Mouse (Mus musculus) hindbrain, embryonic 10.5 days (tissue): Measurements from ENCODE around the gene Tmem120b. TPM values are rescaled to one million over a fixed set of nuclear protein-coding genes. Genes with fewer than 3 reads are reported as not detected.

Experiments used
- DNase-seq: peaks from one replicate; pipeline ENCODE4 v3.0.0-alpha.2; 2017; ENCODE audit warnings: low spot score
- H3K27ac ChIP-seq: fragments of 300-500 bp; sonication (generic); 2 replicates; pipeline ENCODE4 v1.5.1; 2016; ENCODE audit warnings: mild to moderate bottlenecking, moderate library complexity
- H3K27me3 ChIP-seq: fragments of 300-500 bp; sonication (generic); 2 replicates; pipeline ENCODE4 v1.6.1; 2016; ENCODE audit warnings: mild to moderate bottlenecking; ENCODE audit not compliant: poor library complexity, insufficient read depth, severe bottlenecking
- H3K36me3 ChIP-seq: fragments of 300-500 bp; sonication (generic); 2 replicates; pipeline ENCODE4 v1.6.1; 2016; ENCODE audit warnings: mild to moderate bottlenecking, moderate library complexity
- H3K4me1 ChIP-seq: fragments of 300-500 bp; sonication (generic); replicated peaks from 2 replicates; pipeline ENCODE4 v1.6.1; 2016; ENCODE audit warnings: mild to moderate bottlenecking
- H3K4me3 ChIP-seq: fragments of 300-500 bp; sonication (generic); 2 replicates; pipeline ENCODE4 v1.5.1; 2016; ENCODE audit warnings: mild to moderate bottlenecking, moderate library complexity
- H3K9me3 ChIP-seq: fragments of 300-500 bp; sonication (generic); 2 replicates; pipeline ENCODE4 v1.6.1; 2016; ENCODE audit warnings: mild to moderate bottlenecking, moderate library complexity
- WGBS: fragments of 180-500 bp; shearing (Covaris S2); methylation state at CpG from one replicate; pipeline ENCODE4 v1.1.7; 2016; 5-methylcytosine and 5-hydroxymethylcytosine counted together
- polyA plus RNA-seq: library from polyadenylated mRNA; unstranded; fragments of >200 nt; fragmentation: Nextera tagmentation; extraction: Ambion mirVana; gene quantifications from 2 replicates; pipeline ENCODE4 v1.2.1, GENCODE M21; 2016

The Tmem120b gene
- polyA plus RNA-seq, 1 experiment from 2014 or later = 12.9 TPM

DNA sequence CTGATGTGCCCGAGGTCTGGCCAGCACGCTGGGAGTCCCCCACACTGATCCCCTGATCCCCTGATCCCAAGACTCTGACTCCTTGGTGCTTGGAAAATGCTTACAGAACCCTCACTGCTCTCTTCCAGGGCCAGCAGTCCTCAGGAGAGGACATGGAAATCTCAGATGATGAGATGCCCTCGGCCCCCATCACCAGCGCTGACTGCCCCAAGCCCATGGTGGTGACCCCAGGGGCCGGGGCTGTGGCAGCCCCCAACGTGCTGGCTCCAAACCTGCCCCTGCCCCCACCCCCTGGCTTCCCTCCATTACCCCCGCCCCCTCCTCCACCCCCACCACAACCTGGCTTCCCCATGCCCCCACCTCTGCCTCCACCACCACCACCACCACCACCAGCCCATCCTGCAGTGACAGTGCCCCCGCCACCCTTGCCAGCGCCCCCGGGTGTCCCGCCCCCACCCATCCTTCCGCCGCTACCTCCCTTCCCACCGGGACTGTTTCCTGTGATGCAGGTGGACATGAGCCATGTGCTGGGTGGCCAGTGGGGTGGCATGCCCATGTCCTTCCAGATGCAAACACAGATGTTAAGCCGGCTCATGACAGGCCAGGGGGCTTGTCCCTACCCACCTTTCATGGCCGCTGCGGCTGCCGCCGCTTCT is 83.6 kb downstream of the Tmem120b start:
- Histone ChIP-seq H3K4me3 (no peak overlapping the region; the same call in 1 of the 2 replicates), H3K27ac (no peak overlapping the region), H3K9me3 (no peaks in the 10 kb centered on the region), H3K4me1 (peaks cover 41% of the 10 kb centered on the region), H3K27me3 (no peaks in the 10 kb centered on the region), H3K36me3 (peaks cover 98% of the 10 kb centered on the region)
- DNase-seq = no peak
- 95% methylated on average over 19 of the region's 19 CpGs for WGBS

DNA sequence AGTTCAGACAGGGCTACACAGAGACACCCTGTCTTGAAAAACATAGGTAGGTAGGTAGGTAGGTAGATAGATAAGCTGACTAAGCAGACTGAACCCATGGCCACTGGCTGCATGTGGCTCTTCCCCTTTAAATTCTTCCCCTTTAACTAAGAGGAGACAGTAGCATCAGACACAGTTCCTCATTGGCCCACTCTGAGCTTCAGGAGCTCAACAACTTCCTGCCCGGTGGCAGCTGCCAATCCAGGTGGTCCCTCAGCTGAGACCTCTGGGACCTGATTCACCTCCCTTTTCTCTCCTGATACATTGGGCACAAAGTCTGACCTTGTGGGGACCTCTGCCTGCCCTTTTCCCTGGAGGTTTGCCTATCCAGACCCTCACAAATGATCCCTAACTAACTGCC is 84.7 kb downstream of the Tmem120b start:
- H3K4me3 ChIP-seq = no peak overlapping the region
- no peak overlapping the region for H3K27ac ChIP-seq
- H3K27me3 ChIP-seq = no peaks in the 10 kb centered on the region
- DNase-seq = no peak
- WGBS = 76% methylated on average over 1 of the region's 1 CpGs
- H3K4me1 ChIP-seq = peaks cover 40% of the 10 kb centered on the region
- H3K36me3 ChIP-seq = peaks cover 98% of the 10 kb centered on the region
- no peaks in the 10 kb centered on the region for H3K9me3 ChIP-seq

DNA sequence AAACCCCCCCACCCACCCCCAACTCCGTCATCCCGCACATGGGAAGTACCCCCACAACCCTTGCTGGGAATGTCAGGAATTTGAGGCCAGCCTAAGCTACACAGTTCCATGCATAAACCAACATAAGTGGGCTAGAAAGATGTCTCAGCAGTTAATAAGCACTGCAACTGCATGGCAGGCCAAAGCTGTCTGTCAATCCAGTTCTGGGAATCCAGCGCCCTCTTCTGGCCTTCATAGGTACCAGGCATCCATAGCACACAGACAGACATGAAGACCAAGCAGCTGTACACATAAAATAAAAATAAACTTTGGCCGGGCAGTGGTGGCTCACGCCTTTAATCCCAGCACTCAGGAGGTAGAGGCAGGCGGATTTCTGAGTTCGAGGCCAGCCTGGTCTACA is 87.2 kb downstream of the Tmem120b start:
- H3K4me3 ChIP-seq = no peak overlapping the region
- no peaks in the 10 kb centered on the region for H3K9me3 ChIP-seq
- H3K27ac ChIP-seq = no peak overlapping the region
- 61% methylated on average over 7 of the region's 7 CpGs for WGBS
- H3K36me3 ChIP-seq = peaks cover 98% of the 10 kb centered on the region
- DNase-seq = peak; percentile 67
- no peaks in the 10 kb centered on the region for H3K27me3 ChIP-seq
- H3K4me1 ChIP-seq = peaks cover 14% of the 10 kb centered on the region

DNA sequence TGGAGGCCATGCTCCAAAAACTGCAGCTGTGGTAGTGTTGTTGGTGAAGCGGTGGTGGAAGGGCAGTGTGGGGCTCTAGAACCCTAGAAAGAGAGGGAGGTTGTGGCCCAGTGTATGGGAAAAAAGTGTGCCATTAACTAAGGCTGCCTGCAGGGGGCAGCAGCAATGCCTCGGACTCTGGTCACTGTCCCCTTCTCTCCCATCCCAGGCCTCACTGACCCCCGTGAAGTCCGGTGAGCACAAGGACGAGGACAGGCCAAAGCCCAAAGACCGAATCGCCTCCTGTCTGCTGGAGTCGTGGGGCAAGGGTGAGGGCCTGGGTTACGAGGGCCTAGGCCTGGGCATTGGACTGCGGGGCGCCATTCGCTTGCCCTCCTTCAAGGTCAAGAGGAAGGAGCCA is 88.5 kb downstream of the Tmem120b start:
- Histone ChIP-seq H3K36me3 (peaks cover 98% of the 10 kb centered on the region), H3K27ac (no peak overlapping the region), H3K27me3 (no peaks in the 10 kb centered on the region), H3K4me3 (0 out of 2 replicates have a peak overlapping the region, but pooled peaks have one; percentile 3), H3K9me3 (no peaks in the 10 kb centered on the region), H3K4me1 (peaks cover under 1% of the 10 kb centered on the region; the same call in 1 of the 2 replicates)
- DNase-seq = no peak
- 83% methylated on average over 12 of the region's 12 CpGs for WGBS

DNA sequence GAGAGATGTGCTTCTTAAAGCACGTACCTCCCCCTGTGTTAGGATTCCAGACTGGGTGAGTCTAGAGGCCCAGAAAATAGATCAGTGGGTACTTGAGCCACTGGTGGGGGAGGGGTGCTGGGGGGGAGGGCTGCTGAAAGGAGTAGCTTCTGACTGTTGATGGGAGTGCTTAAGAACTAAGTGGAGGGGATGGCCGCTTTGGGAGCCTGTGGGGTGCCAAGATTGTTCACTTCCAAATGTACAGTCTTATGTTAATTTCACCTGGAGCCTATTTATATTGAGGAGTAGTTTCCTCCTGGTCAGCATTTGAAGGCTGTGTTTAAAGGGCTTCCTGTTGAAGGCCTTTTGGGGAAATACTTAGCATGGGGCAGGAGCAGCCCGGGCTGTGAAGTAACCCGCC is 89.8 kb downstream of the Tmem120b start:
- Histone ChIP-seq H3K36me3 (peaks cover 98% of the 10 kb centered on the region), H3K4me3 (no peak overlapping the region), H3K9me3 (no peaks in the 10 kb centered on the region), H3K4me1 (no peaks in the 10 kb centered on the region), H3K27me3 (no peaks in the 10 kb centered on the region), H3K27ac (no peak overlapping the region)
- 92% methylated on average over 4 of the region's 4 CpGs for WGBS
- no peak for DNase-seq

DNA sequence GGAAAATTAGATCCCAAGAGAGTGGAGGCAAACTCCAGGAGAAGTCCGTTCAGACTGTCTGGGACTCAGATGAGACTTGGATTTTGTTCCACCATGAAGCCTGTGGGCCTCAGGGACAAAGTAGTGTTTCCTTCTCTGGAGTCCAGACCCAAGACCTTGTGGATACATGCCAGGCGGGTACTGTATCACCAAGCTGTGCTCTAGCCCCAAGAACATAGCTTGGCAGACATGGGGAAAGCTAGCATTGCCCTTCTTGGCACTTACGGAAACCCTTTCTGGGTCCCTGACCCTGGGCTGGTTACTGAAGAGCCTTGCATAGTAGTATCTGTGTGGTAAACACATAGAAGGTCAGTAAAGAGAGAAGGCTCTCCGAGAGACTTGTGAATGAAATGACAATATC is 91.2 kb downstream of the Tmem120b start:
- Histone ChIP-seq H3K27me3 (no peaks in the 10 kb centered on the region), H3K9me3 (no peaks in the 10 kb centered on the region), H3K4me1 (no peaks in the 10 kb centered on the region), H3K4me3 (no peak overlapping the region), H3K36me3 (peaks cover 98% of the 10 kb centered on the region), H3K27ac (no peak overlapping the region)
- no peak for DNase-seq
- WGBS = 91% methylated on average over 4 of the region's 4 CpGs

DNA sequence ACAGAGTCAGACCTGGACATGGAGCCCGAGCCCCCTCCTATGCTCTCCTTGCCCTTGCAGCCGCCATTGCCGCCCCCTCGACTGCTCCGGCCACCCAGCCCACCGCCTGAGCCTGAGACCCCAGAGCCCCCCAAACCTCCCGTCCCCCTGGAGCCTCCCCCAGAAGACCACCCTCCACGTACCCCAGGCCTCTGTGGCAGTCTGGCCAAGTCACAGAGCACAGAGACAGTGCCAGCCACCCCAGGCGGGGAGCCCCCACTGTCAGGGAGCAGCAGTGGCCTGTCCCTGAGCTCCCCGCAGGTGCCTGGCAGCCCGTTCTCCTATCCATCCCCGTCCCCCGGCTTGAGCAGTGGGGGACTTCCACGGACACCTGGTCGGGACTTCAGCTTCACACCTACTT is 91.7 kb downstream of the Tmem120b start:
- H3K27ac ChIP-seq = no peak overlapping the region
- H3K36me3 ChIP-seq = peaks cover 97% of the 10 kb centered on the region
- DNase-seq = no peak
- WGBS = 97% methylated on average over 15 of the region's 15 CpGs
- no peaks in the 10 kb centered on the region for H3K9me3 ChIP-seq
- no peaks in the 10 kb centered on the region for H3K4me1 ChIP-seq
- H3K27me3 ChIP-seq = no peaks in the 10 kb centered on the region
- no peak overlapping the region for H3K4me3 ChIP-seq

DNA sequence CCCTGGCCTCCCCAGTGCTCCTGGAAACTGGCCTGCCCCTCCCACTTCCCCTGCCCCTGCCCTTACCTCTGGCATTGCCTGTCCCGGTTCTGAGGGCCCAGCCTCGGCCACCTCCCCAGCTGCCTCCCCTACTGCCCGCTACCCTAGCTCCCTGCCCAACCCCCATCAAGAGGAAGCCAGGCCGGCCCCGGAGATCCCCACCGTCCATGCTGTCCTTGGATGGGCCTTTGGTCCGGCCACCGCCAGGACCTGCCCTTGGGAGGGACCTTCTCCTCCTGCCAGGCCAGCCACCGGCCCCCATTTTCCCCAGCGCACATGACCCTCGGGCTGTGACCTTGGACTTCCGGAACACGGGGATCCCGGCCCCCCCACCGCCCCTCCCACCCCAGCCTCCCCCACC is 92.1 kb downstream of the Tmem120b start:
- no peak for DNase-seq
- H3K4me3 ChIP-seq = no peak overlapping the region
- H3K36me3 ChIP-seq = peaks cover 93% of the 10 kb centered on the region
- no peaks in the 10 kb centered on the region for H3K4me1 ChIP-seq
- H3K27ac ChIP-seq = no peak overlapping the region
- no peaks in the 10 kb centered on the region for H3K27me3 ChIP-seq
- WGBS = 90% methylated on average over 15 of the region's 15 CpGs
- H3K9me3 ChIP-seq = no peaks in the 10 kb centered on the region

DNA sequence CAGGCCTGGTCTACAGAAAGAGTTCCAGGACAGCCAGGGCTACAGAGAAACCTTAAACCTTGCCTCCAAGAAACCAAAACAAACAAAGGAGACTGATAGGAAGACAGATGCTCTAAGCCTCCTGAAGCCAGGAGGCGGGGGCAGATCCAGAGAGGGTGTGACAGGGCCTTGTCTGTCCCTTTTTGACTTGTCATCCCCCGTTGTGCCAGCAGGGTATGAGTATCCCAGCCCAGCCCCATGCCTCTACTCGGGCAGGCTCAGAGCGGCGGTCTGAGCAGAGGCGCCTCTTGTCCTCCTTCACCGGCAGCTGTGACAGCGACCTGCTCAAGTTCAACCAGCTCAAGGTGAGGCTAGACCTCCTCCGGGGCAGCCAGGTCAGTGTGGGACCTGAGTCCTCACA is 94.7 kb downstream of the Tmem120b start:
- peaks cover 85% of the 10 kb centered on the region for H3K36me3 ChIP-seq
- WGBS = 83% methylated on average over 9 of the region's 9 CpGs
- H3K27me3 ChIP-seq = no peaks in the 10 kb centered on the region
- H3K9me3 ChIP-seq = no peaks in the 10 kb centered on the region
- no peak overlapping the region for H3K27ac ChIP-seq
- DNase-seq = no peak
- no peaks in the 10 kb centered on the region for H3K4me1 ChIP-seq
- H3K4me3 ChIP-seq = no peak overlapping the region

DNA sequence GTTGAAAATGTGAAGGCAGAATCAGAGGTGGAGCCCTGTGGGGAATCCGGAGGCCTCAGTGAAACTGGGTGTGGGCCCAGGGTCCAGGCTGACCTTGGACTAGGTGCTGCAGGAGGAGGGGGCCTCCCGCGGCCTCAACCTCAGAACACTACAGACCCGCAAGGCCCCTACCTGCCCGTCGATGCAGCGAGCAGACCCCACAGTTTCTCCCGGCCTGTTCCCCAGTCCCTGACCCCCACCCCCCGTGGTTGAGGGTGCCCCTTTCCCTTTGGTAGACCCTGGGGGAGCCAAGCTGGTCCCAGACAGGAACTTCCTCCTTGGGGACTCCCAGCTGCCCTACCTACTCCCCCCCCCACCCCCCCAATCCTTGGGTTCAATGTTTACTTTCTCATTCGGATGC is 98.2 kb downstream of the Tmem120b start:
- Histone ChIP-seq H3K4me3 (no peak overlapping the region), H3K27me3 (no peaks in the 10 kb centered on the region), H3K4me1 (peaks cover 5% of the 10 kb centered on the region), H3K27ac (no peak overlapping the region), H3K9me3 (no peaks in the 10 kb centered on the region), H3K36me3 (peaks cover 50% of the 10 kb centered on the region)
- no peak for DNase-seq
- WGBS = 93% methylated on average over 10 of the region's 10 CpGs

Other genes starting within 250 kb of the Tmem120b start
- gene Anapc5, start 247.1 kb upstream of the Tmem120b start, polyA plus RNA-seq = 491 and 495 TPM in 2 replicates
- gene Rnf34, start 218.4 kb upstream of the Tmem120b start, polyA plus RNA-seq = 47.6 and 48.3 TPM in 2 replicates
- gene Kdm2b, start 78.6 kb upstream of the Tmem120b start, polyA plus RNA-seq = 84.6 and 92.4 TPM in 2 replicates
- 10.2 and 11.3 TPM in 2 replicates for gene Orai1, start 53.3 kb upstream of the Tmem120b start, polyA plus RNA-seq
- gene Morn3, start 21.4 kb upstream of the Tmem120b start, polyA plus RNA-seq = 0.50 and 2.4 TPM in 2 replicates
- 1.9 and 2.2 TPM in 2 replicates for gene Rhof, start 64.3 kb downstream of the Tmem120b start, polyA plus RNA-seq
- 7.9 and 9.5 TPM in 2 replicates for gene Setd1b, start 73.8 kb downstream of the Tmem120b start, polyA plus RNA-seq
- 77.7 and 86.3 TPM in 2 replicates for gene Psmd9, start 101.0 kb downstream of the Tmem120b start, polyA plus RNA-seq
- gene Hpd, start 114.3 kb downstream of the Tmem120b start, polyA plus RNA-seq = not detected in 2 replicates
- 7.0 and 8.1 TPM in 2 replicates for gene Wdr66, start 183.7 kb downstream of the Tmem120b start, polyA plus RNA-seq